Mouse (Mus musculus) megakaryocyte, embryonic 14.5 days (primary cell): ENCODE measurements around the gene Notum.

ENCODE experiments used
- FLI1 ChIP-seq: IDR thresholded peaks from 2 replicates; pipeline ENCODE4 v1.6.1; 2012; ENCODE audit warnings: low read length, inconsistent platforms, mixed read lengths
- GATA1 ChIP-seq: IDR thresholded peaks from 3 replicates; pipeline ENCODE4 v1.6.1; 2012; ENCODE audit warnings: mixed read lengths, low read length, inconsistent platforms, borderline replicate concordance

DNA sequence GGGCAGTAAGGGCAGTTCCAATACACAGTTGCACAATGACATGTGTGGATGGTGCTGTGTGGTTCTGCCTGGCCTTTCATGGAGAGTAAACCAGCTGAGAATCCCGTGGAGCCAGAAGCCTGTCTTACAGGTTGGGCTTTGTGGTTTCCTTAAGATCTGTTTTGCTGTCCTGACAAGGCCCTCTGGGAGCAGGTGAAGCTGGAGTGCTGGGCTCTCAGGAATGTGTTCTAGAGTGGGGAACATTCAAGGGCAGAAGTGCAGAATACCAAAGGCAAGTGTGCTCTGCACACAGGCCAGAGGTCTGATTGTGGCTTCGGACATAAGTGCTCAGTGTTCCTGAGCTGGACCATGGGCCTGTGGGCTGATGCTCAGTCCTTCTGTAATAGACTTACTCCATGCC, 23.7 kb upstream of the Notum start:
- no peak for TF ChIP-seq GATA1
- no peak for TF ChIP-seq FLI1
